Mouse (Mus musculus) thymus, adult 2 months (tissue): Measurements from ENCODE around the gene Ino80b. TPM values are rescaled to one million over a fixed set of nuclear protein-coding genes. Genes with fewer than 3 reads are reported as not detected.

Experiments used
- DNase-seq: peaks from one replicate; pipeline ENCODE4 v3.0.0; 2021
- H3K27ac ChIP-seq: fragments of 200-500 bp; 2 replicates; pipeline ENCODE4 v1.5.1; 2012; ENCODE audit warnings: low read length, control low read depth; ENCODE audit not compliant: control insufficient read depth, insufficient read depth
- H3K27me3 ChIP-seq: fragments of 200-500 bp; 2 replicates; pipeline ENCODE4 v1.6.1; 2012; ENCODE audit warnings: mild to moderate bottlenecking, low read length, moderate library complexity, mixed read lengths; ENCODE audit not compliant: control insufficient read depth, insufficient read depth
- H3K36me3 ChIP-seq: fragments of 200-500 bp; 2 replicates; pipeline ENCODE4 v1.6.1; 2012; ENCODE audit warnings: mild to moderate bottlenecking, low read length, moderate library complexity; ENCODE audit not compliant: control insufficient read depth, insufficient read depth
- H3K4me1 ChIP-seq: fragments of 200-500 bp; replicated peaks from 2 replicates; pipeline ENCODE4 v1.6.1; 2012; ENCODE audit warnings: low read length; ENCODE audit not compliant: control insufficient read depth, insufficient read depth
- H3K4me3 ChIP-seq: fragments of 200-500 bp; 2 replicates; pipeline ENCODE4 v1.5.1; 2012; ENCODE audit warnings: mild to moderate bottlenecking, low read length, control low read depth, moderate library complexity; ENCODE audit not compliant: control insufficient read depth, insufficient read depth
- CTCF ChIP-seq: fragments of 200-500 bp; IDR thresholded peaks from 2 replicates; pipeline ENCODE4 v1.5.1; 2012; ENCODE audit warnings: mild to moderate bottlenecking, control low read depth, low read length, moderate library complexity, borderline replicate concordance; ENCODE audit not compliant: control insufficient read depth, poor library complexity, insufficient read depth; ENCODE audit errors: extremely low read depth
- POLR2A ChIP-seq: fragments of 200-500 bp; IDR thresholded peaks from 2 replicates; pipeline ENCODE4 v1.6.1; 2012; ENCODE audit warnings: mild to moderate bottlenecking, low read length, control low read depth, moderate library complexity; ENCODE audit not compliant: control insufficient read depth, poor library complexity, insufficient read depth; ENCODE audit errors: extremely low read depth
- WGBS: fragments of 180-500 bp; shearing (Covaris S2); methylation state at CpG from one replicate; pipeline ENCODE4 v1.1.7; 2018; 5-methylcytosine and 5-hydroxymethylcytosine counted together
- polyA plus RNA-seq: library from polyadenylated mRNA; depleted of rRNA; stranded (reverse); fragments of >200 nt; gene quantifications from 2 replicates; pipeline ENCODE4 v1.2.3, GENCODE M21; 2012

The Ino80b gene
- polyA plus RNA-seq, 1 experiment: 67.2 TPM

- no peak for DNase-seq
- TF ChIP-seq CTCF (no peak), POLR2A (no peak)
- Histone ChIP-seq H3K4me1 (peaks cover 3% of the 10 kb centered on the region), H3K4me3 (no peak overlapping the region), H3K27ac (no peak overlapping the region), H3K27me3 (no peaks in the 10 kb centered on the region; the same call in 1 of the 2 replicates), H3K36me3 (no peaks in the 10 kb centered on the region)
- WGBS: 75% methylated on average over 2 of the region's 2 CpGs
Observed at GRCm38 (mm10) chr6:83145209-83145608, 20.0 kb upstream of the Ino80b start.

GRCm38 (mm10) chr6:83142886-83143285 is 17.7 kb upstream of the Ino80b start:
- WGBS: 79% methylated on average over 11 of the region's 11 CpGs
- H3K4me3 ChIP-seq: no peak overlapping the region
- no peak for DNase-seq
- no peaks in the 10 kb centered on the region; the same call in 1 of the 2 replicates for H3K27me3 ChIP-seq
- H3K36me3 ChIP-seq: no peaks in the 10 kb centered on the region
- H3K4me1 ChIP-seq: peaks cover 9% of the 10 kb centered on the region
- no peak for TF ChIP-seq POLR2A
- no peak for TF ChIP-seq CTCF
- no peak overlapping the region for H3K27ac ChIP-seq

GRCm38 (mm10) chr6:83142211-83142731 is 17.0 kb upstream of the Ino80b start:
- no peak for TF ChIP-seq POLR2A
- no peak for TF ChIP-seq CTCF
- H3K27ac ChIP-seq: no peak overlapping the region
- WGBS: 36% methylated on average over 41 of the region's 41 CpGs
- H3K36me3 ChIP-seq: no peaks in the 10 kb centered on the region
- H3K27me3 ChIP-seq: no peaks in the 10 kb centered on the region; the same call in 1 of the 2 replicates
- H3K4me1 ChIP-seq: peaks cover 15% of the 10 kb centered on the region
- DNase-seq: no peak
- H3K4me3 ChIP-seq: no peak overlapping the region

- WGBS: 82% methylated on average over 4 of the region's 4 CpGs
- TF ChIP-seq CTCF: no peak
- TF ChIP-seq POLR2A: no peak
- no peak overlapping the region for H3K4me3 ChIP-seq
- H3K4me1 ChIP-seq: peaks cover 21% of the 10 kb centered on the region
- no peaks in the 10 kb centered on the region for H3K36me3 ChIP-seq
- no peaks in the 10 kb centered on the region; the same call in 1 of the 2 replicates for H3K27me3 ChIP-seq
- DNase-seq: no peak
- H3K27ac ChIP-seq: no peak overlapping the region
Observed at GRCm38 (mm10) chr6:83141636-83142035, 16.4 kb upstream of the Ino80b start.

DNA sequence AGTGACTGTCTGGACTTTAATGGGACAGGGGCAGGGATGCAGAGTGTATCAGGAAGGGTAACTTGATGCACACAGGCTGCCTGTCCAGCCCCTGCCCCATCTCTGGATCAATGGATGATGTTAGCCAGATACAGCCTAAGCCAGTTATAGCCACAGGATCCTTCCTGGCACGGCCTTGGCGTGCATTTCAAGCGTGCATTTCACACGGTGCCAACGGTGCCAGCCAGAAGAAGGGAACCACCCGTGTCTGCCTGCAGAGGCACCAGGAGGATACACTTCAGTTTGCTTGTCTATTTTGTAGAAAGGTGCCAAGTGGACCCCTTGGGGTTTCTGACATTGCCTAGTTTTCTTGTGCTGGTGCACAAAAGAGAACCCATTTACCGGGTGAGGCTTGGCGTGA is 14.8 kb upstream of the Ino80b start:
- WGBS: 93% methylated on average over 8 of the region's 8 CpGs
- Histone ChIP-seq H3K4me1 (peaks cover 27% of the 10 kb centered on the region), H3K4me3 (no peak overlapping the region), H3K27me3 (peaks cover 5% of the 10 kb centered on the region), H3K27ac (no peak overlapping the region), H3K36me3 (no peaks in the 10 kb centered on the region)
- no peak for DNase-seq
- TF ChIP-seq CTCF (no peak), POLR2A (no peak)

DNA sequence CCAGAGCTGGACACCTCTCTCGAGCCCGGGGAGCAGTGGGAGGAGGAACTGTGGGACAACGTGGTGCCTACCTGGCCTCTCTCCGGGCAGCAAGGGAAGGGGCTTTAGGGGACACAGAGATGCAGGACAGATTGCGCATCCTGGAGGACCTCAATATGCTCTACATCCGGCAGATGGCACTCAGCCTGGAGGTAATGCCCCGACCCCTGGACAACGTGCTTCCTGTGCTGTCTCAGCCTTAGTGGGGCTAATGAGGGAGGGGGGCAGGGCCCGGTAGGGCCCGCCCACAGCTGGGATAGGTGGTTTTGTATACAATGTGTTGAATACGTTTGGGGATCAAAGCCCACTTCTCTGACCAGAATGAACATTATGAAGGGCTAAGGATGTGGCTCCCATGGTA is 12.8 kb upstream of the Ino80b start:
- H3K4me1 ChIP-seq: peaks cover 27% of the 10 kb centered on the region
- no peak overlapping the region for H3K27ac ChIP-seq
- DNase-seq: no peak
- no peaks in the 10 kb centered on the region for H3K36me3 ChIP-seq
- WGBS: 4% methylated on average over 11 of the region's 11 CpGs
- TF ChIP-seq POLR2A: no peak
- TF ChIP-seq CTCF: no peak
- H3K4me3 ChIP-seq: peak overlapping the region; percentile 41
- peaks cover 5% of the 10 kb centered on the region for H3K27me3 ChIP-seq

DNA sequence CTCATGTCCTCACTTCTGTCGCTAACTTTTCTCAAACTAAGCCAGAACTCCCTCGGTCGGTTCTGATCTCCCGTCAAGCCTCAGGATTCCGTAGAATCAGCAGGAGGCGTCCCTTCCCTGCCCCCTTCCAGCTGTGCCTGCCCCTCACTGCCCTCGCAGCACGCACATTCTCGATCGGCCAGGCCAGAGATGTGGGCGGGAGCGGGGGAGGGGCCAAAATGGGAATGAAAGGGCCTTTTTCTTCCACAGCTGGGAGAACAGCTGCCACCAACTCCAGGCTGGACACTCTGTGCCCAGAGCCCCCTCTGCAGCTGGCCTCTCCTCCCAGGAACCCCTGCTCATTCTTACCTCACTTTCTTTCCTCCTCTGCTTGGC is 12.3 kb upstream of the Ino80b start:
- no peak overlapping the region for H3K27ac ChIP-seq
- peak overlapping the region; percentile 41 for H3K4me3 ChIP-seq
- no peak for TF ChIP-seq POLR2A
- H3K36me3 ChIP-seq: no peaks in the 10 kb centered on the region
- H3K4me1 ChIP-seq: peaks cover 27% of the 10 kb centered on the region
- WGBS: 2% methylated on average over 12 of the region's 12 CpGs
- no peak for DNase-seq
- peaks cover 5% of the 10 kb centered on the region for H3K27me3 ChIP-seq
